Mouse (Mus musculus) limb, embryonic 14.5 days (tissue): ENCODE measurements around the gene Prr12. TPM values are rescaled to one million over a fixed set of nuclear protein-coding genes. Genes with fewer than 3 reads are reported as not detected.

Experiments
- ATAC-seq: fragments of 200-750 bp; cut with Nextera tagmentation; 2 replicates; pipeline ENCODE4 v1.8.0; 2017; ENCODE audit warnings: low read depth, moderate number of reproducible peaks, moderate TSS enrichment; ENCODE audit not compliant: low FRiP score
- DNase-seq: peaks from one replicate; pipeline ENCODE4 v3.0.0-alpha.2; 2015; ENCODE audit warnings: low spot score
- H3K27ac ChIP-seq: fragments of 300-500 bp; sonication (generic); replicated peaks from 2 replicates; pipeline ENCODE4 v1.5.1; 2014; ENCODE audit warnings: low read depth, mild to moderate bottlenecking, low read length, moderate library complexity, mixed read lengths
- H3K27me3 ChIP-seq: fragments of 300-500 bp; sonication (generic); 2 replicates; pipeline ENCODE4 v1.6.1; 2014; ENCODE audit warnings: low read length, mixed read lengths; ENCODE audit not compliant: control insufficient read depth, insufficient read depth
- H3K36me3 ChIP-seq: fragments of 300-500 bp; sonication (generic); 2 replicates; pipeline ENCODE4 v1.6.1; 2014; ENCODE audit warnings: mild to moderate bottlenecking, low read length, moderate library complexity, mixed read lengths; ENCODE audit not compliant: control insufficient read depth, insufficient read depth
- H3K4me1 ChIP-seq: fragments of 300-500 bp; sonication (generic); 2 replicates; pipeline ENCODE4 v1.6.1; 2014; ENCODE audit warnings: antibody characterized with exemption, low read length, mixed read lengths; ENCODE audit not compliant: control insufficient read depth, insufficient read depth
- H3K4me2 ChIP-seq: fragments of 300-500 bp; sonication (generic); replicated peaks from 2 replicates; pipeline ENCODE4 v1.6.1; 2014; ENCODE audit warnings: low read depth, mild to moderate bottlenecking, low read length, moderate library complexity; ENCODE audit not compliant: severe bottlenecking
- H3K4me3 ChIP-seq: fragments of 300-500 bp; sonication (generic); replicated peaks from 2 replicates; pipeline ENCODE4 v1.5.1; 2014; ENCODE audit warnings: low read length
- H3K9ac ChIP-seq: fragments of 300-500 bp; sonication (generic); 2 replicates; pipeline ENCODE4 v1.6.1; 2014; ENCODE audit warnings: mild to moderate bottlenecking, low read depth, low read length, moderate library complexity; ENCODE audit not compliant: severe bottlenecking
- H3K9me3 ChIP-seq: fragments of 300-500 bp; sonication (generic); 2 replicates; pipeline ENCODE4 v1.6.1; 2016; ENCODE audit warnings: low read length; ENCODE audit not compliant: control insufficient read depth
- POLR2A ChIP-seq: fragments of 200-500 bp; IDR thresholded peaks from 2 replicates; pipeline ENCODE4 v1.8.0; 2012; ENCODE audit warnings: inconsistent platforms, mild to moderate bottlenecking, moderate library complexity, borderline replicate concordance; ENCODE audit not compliant: insufficient read depth, insufficient read length; ENCODE audit errors: extremely low read depth
- WGBS: fragments of 180-500 bp; shearing (Covaris S2); extraction: QIAGEN DNeasy Blood & Tissue Kit; methylation state at CpG from one replicate; pipeline ENCODE4 v1.1.7; 2014; 5-methylcytosine and 5-hydroxymethylcytosine counted together
- polyA plus RNA-seq, 2 experiments: library from polyadenylated mRNA; depleted of rRNA in 1 of 2; stranded (reverse) in 1 of 2; unstranded in 1 of 2; fragments of >200 nt; fragmentation: Nextera tagmentation in 1 of 2; extraction: Ambion mirVana in 1 of 2; gene quantifications; 2 replicates each; pipeline versions ENCODE4 v1.2.1 to v1.2.3; 2012 to 2014

Gene Prr12
- polyA plus RNA-seq, 2 experiments: 16.0 to 25.2 TPM

DNA sequence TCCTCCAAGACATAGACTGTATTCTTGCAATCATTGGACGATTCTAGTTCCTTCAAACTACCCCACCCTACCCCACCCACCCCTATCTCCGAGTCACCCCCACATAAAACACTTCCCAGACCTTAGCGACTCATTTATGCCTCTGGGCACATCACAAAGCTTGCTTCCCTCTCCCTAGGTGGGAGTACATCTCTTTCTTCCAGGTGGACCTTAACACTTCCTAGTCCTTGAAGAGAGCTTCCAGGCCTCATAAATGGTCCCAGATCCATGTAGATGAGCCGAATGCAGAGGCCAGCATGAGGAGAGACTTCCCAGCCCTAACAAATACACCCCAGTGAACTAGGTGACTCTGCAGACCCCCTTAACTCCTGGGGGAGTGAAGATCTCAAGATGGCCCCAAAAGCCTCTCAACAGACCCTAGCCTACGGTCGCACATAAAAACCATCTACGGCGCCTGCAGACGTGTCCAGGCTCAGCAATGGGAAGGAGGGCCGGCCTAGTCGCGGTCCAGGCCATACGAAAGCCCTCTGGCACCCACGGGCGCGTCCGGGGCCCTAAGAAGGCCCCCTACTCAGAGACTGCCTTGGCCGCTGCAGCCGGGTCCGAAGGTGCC lies 37.2 kb downstream of the Prr12 start:
- no peak for TF ChIP-seq POLR2A
- Histone ChIP-seq H3K36me3 (peaks cover 31% of the 10 kb centered on the region), H3K9ac (peak overlapping the region; percentile 92), H3K27me3 (no peaks in the 10 kb centered on the region), H3K4me2 (peak overlapping the region; percentile 76), H3K4me3 (peak overlapping the region; percentile 96), H3K27ac (peak overlapping the region; percentile 72), H3K9me3 (no peaks in the 10 kb centered on the region), H3K4me1 (peaks cover 22% of the 10 kb centered on the region)
- WGBS: under 1% methylated on average over 20 of the region's 20 CpGs
- no peak for DNase-seq
- ATAC-seq: no peak; the same call in 1 of the 2 replicates

- Histone ChIP-seq H3K27ac (no peak overlapping the region), H3K4me2 (no peak overlapping the region), H3K4me3 (no peak overlapping the region)
Observed at GRCm38 (mm10) chr7:45014096-45014451, 38.6 kb downstream of the Prr12 start.

DNA sequence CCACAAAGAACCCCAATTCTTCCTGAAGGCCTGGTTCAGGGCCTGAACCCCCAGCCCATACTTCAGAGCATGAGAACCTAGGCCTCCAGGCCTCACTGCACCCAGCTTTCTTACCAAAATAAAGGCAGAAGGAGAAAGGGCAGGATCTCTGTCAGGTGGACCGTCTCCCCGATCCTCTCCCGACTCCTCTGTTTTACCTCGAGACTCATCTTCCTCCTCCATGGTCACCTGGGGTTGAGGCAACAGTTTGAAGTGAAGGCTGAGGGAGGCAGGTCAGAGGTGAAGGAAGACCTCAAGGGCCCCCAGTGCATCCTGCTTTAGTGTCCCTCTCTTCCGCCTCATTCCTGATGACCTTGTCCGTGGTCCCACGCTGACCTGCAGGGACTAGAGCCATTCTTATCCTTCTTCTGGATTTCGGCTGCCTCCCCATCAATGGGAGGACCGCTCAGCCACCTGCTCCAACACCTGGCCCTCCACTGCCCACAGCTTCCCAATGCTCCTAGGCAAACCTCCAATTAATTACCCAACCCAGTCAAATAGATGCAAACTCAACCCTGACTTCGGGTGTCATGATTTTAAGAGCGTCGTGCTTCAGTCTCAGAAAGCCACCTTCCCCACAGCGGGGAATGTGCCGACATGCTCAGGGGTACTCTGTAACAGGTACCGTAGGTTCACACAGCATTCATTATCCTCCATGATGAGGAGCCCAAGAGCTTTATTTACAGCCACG lies 39.1 kb downstream of the Prr12 start:
- no peaks in the 10 kb centered on the region for H3K9me3 ChIP-seq
- no peak overlapping the region for H3K4me3 ChIP-seq
- WGBS: 97% methylated on average over 16 of the region's 16 CpGs
- H3K9ac ChIP-seq: no peak overlapping the region
- H3K27me3 ChIP-seq: no peaks in the 10 kb centered on the region
- no peak overlapping the region for H3K27ac ChIP-seq
- H3K4me1 ChIP-seq: peaks cover 17% of the 10 kb centered on the region
- H3K4me2 ChIP-seq: no peak overlapping the region
- ATAC-seq (no peak), DNase-seq (no peak)
- H3K36me3 ChIP-seq: peaks cover 50% of the 10 kb centered on the region
- no peak for TF ChIP-seq POLR2A

More at GRCm38 (mm10) chr7:45014096-45014451, 38.6 kb downstream of the Prr12 start:
- H3K36me3 ChIP-seq: peaks cover 45% of the 10 kb centered on the region
- no peaks in the 10 kb centered on the region for H3K27me3 ChIP-seq
- DNase-seq (no peak), ATAC-seq (no peak)
- H3K4me1 ChIP-seq: peaks cover 22% of the 10 kb centered on the region
- H3K9me3 ChIP-seq: no peaks in the 10 kb centered on the region
- WGBS: 95% methylated on average over 3 of the region's 3 CpGs
- H3K9ac ChIP-seq: no peak overlapping the region
- no peak for TF ChIP-seq POLR2A

- ATAC-seq (no peak), DNase-seq (no peak)
- no peak overlapping the region for H3K4me2 ChIP-seq
- H3K27ac ChIP-seq: no peak overlapping the region
- H3K4me1 ChIP-seq: peaks cover 11% of the 10 kb centered on the region
- no peak for TF ChIP-seq POLR2A
- H3K27me3 ChIP-seq: no peaks in the 10 kb centered on the region
- H3K9me3 ChIP-seq: no peaks in the 10 kb centered on the region
- H3K9ac ChIP-seq: no peak overlapping the region
- H3K4me3 ChIP-seq: no peak overlapping the region
- H3K36me3 ChIP-seq: peaks cover 57% of the 10 kb centered on the region
- WGBS: 85% methylated on average over 4 of the region's 4 CpGs
Observed at GRCm38 (mm10) chr7:45012824-45013223, 39.9 kb downstream of the Prr12 start.

GRCm38 (mm10) chr7:45012011-45012410 lies 40.7 kb downstream of the Prr12 start:
- H3K4me2 ChIP-seq: no peak overlapping the region
- no peaks in the 10 kb centered on the region for H3K27me3 ChIP-seq
- peaks cover 11% of the 10 kb centered on the region for H3K4me1 ChIP-seq
- DNase-seq (no peak), ATAC-seq (no peak)
- TF ChIP-seq POLR2A: no peak
- peaks cover 65% of the 10 kb centered on the region for H3K36me3 ChIP-seq
- WGBS: 94% methylated on average over 6 of the region's 6 CpGs
- H3K9me3 ChIP-seq: no peaks in the 10 kb centered on the region
- no peak overlapping the region for H3K4me3 ChIP-seq
- H3K27ac ChIP-seq: no peak overlapping the region
- H3K9ac ChIP-seq: no peak overlapping the region
